Mouse (Mus musculus) thymus, adult 2 months (tissue): ENCODE measurements around the gene Esrp2. TPM values are rescaled to one million over a fixed set of nuclear protein-coding genes. Genes with fewer than 3 reads are reported as not detected.
A peak's percentile ranks its signal among the peaks of the same experiment; 100 is the strongest.

Experiments
- DNase-seq: peaks from one replicate; pipeline ENCODE4 v3.0.0; 2021
- H3K27ac ChIP-seq: fragments of 200-500 bp; 2 replicates; pipeline ENCODE4 v1.5.1; 2012; ENCODE audit warnings: low read length, control low read depth; ENCODE audit not compliant: control insufficient read depth, insufficient read depth
- H3K27me3 ChIP-seq: fragments of 200-500 bp; 2 replicates; pipeline ENCODE4 v1.6.1; 2012; ENCODE audit warnings: mild to moderate bottlenecking, low read length, moderate library complexity, mixed read lengths; ENCODE audit not compliant: control insufficient read depth, insufficient read depth
- H3K36me3 ChIP-seq: fragments of 200-500 bp; 2 replicates; pipeline ENCODE4 v1.6.1; 2012; ENCODE audit warnings: mild to moderate bottlenecking, low read length, moderate library complexity; ENCODE audit not compliant: control insufficient read depth, insufficient read depth
- H3K4me1 ChIP-seq: fragments of 200-500 bp; replicated peaks from 2 replicates; pipeline ENCODE4 v1.6.1; 2012; ENCODE audit warnings: low read length; ENCODE audit not compliant: control insufficient read depth, insufficient read depth
- H3K4me3 ChIP-seq: fragments of 200-500 bp; 2 replicates; pipeline ENCODE4 v1.5.1; 2012; ENCODE audit warnings: mild to moderate bottlenecking, low read length, control low read depth, moderate library complexity; ENCODE audit not compliant: control insufficient read depth, insufficient read depth
- CTCF ChIP-seq: fragments of 200-500 bp; IDR thresholded peaks from 2 replicates; pipeline ENCODE4 v1.5.1; 2012; ENCODE audit warnings: mild to moderate bottlenecking, control low read depth, low read length, moderate library complexity, borderline replicate concordance; ENCODE audit not compliant: control insufficient read depth, poor library complexity, insufficient read depth; ENCODE audit errors: extremely low read depth
- POLR2A ChIP-seq: fragments of 200-500 bp; IDR thresholded peaks from 2 replicates; pipeline ENCODE4 v1.6.1; 2012; ENCODE audit warnings: mild to moderate bottlenecking, low read length, control low read depth, moderate library complexity; ENCODE audit not compliant: control insufficient read depth, poor library complexity, insufficient read depth; ENCODE audit errors: extremely low read depth
- whole genome bisulfite sequencing: fragments of 180-500 bp; shearing (Covaris S2); methylation state at CpG from one replicate; pipeline ENCODE4 v1.1.7; 2018; 5-methylcytosine and 5-hydroxymethylcytosine counted together
- polyA plus RNA-seq: library from polyadenylated mRNA; depleted of rRNA; stranded (reverse); fragments of >200 nt; gene quantifications from 2 replicates; pipeline ENCODE4 v1.2.3, GENCODE M21; 2012; rRNA removed

Gene Esrp2
- polyA plus RNA-seq, 1 experiment: 29.9 TPM

DNA sequence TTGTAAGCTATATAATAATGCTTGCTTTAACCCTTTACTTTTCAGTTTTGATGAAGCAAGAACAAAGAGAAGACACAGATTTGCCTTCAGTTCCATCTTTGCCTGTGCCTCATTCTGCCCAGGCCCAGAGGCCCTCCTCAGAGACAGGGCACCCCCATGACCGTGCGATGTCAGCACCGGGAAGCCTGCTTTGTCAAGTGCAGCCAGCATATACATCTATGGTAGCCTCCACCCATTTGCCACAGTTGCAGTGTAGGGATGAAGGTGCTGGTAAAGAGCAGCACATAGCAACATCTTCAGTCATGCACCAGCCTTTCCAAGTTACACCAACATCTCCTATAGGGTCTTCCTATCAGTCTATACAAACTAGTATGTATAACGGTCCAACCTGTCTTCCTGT, 28.7 kb downstream of the Esrp2 start:
- 91% methylated on average over 4 of the region's 4 CpGs for WGBS
- Histone ChIP-seq H3K27me3 (no peaks in the 10 kb centered on the region), H3K4me1 (peaks cover 25% of the 10 kb centered on the region), H3K4me3 (no peak overlapping the region), H3K27ac (peak overlapping the region; percentile 93), H3K36me3 (peaks cover 62% of the 10 kb centered on the region)
- DNase-seq: no peak
- TF ChIP-seq POLR2A (no peak), CTCF (no peak)

GRCm38 (mm10) chr8:106106193-106106592, 30.6 kb downstream of the Esrp2 start:
- no peaks in the 10 kb centered on the region for H3K27me3 ChIP-seq
- peaks cover 24% of the 10 kb centered on the region for H3K4me1 ChIP-seq
- H3K27ac ChIP-seq: peak overlapping the region; percentile 36; the same call in 1 of the 2 replicates
- H3K4me3 ChIP-seq: no peak overlapping the region
- peaks cover 74% of the 10 kb centered on the region for H3K36me3 ChIP-seq
- DNase-seq: no peak
- 13% methylated on average over 1 of the region's 1 CpGs for WGBS
- no peak for TF ChIP-seq POLR2A
- no peak for TF ChIP-seq CTCF

DNA sequence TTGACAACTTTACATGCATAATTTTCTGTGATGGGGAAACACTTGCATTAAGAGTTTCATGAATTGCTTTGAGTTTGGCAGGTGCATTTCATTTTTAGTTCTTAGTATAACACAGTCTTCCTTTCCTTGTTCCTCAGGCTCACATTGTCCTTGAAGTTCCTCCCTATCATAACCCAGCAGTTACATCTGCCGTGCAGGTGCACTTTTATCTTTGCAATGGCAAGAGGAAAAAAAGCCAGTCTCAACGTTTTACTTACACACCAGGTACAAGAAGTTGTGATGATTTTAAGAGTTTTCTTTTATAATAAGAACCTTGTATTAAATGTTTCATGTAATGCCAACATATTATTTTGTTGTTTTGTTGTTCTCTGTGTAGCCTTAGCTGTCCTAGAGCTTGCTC, 32.9 kb downstream of the Esrp2 start:
- TF ChIP-seq CTCF (no peak), POLR2A (no peak)
- H3K36me3 ChIP-seq: peaks cover 76% of the 10 kb centered on the region
- H3K4me1 ChIP-seq: peaks cover 22% of the 10 kb centered on the region
- DNase-seq: peak; percentile 63
- H3K4me3 ChIP-seq: no peak overlapping the region
- WGBS: 5% methylated on average over 2 of the region's 2 CpGs
- no peaks in the 10 kb centered on the region for H3K27me3 ChIP-seq
- H3K27ac ChIP-seq: peak overlapping the region; percentile 97

GRCm38 (mm10) chr8:106102321-106102720, 34.5 kb downstream of the Esrp2 start:
- Histone ChIP-seq H3K27ac (peak overlapping the region; percentile 83), H3K27me3 (no peaks in the 10 kb centered on the region), H3K4me3 (no peak overlapping the region), H3K36me3 (peaks cover 71% of the 10 kb centered on the region), H3K4me1 (peaks cover 11% of the 10 kb centered on the region)
- peak; percentile 41 for DNase-seq
- TF ChIP-seq CTCF: no peak
- TF ChIP-seq POLR2A: no peak
- 57% methylated on average over 4 of the region's 4 CpGs for WGBS

Other genes starting within 250 kb of the Esrp2 start
- gene Nrn1l, start 243.4 kb downstream of the Esrp2 start, polyA plus RNA-seq: 5.0 and 5.3 TPM in 2 replicates
- 51.2 and 56.5 TPM in 2 replicates for gene Pskh1, start 236.5 kb downstream of the Esrp2 start, polyA plus RNA-seq
- 6.9 and 8.4 TPM in 2 replicates for gene Ctrl, start 203.1 kb downstream of the Esrp2 start, polyA plus RNA-seq
- gene Psmb10, start 198.5 kb downstream of the Esrp2 start, polyA plus RNA-seq: 375 and 484 TPM in 2 replicates
- 5.3 and 6.0 TPM in 2 replicates for gene Lcat, start 193.6 kb downstream of the Esrp2 start, polyA plus RNA-seq
- gene Slc12a4, start 170.9 kb downstream of the Esrp2 start, polyA plus RNA-seq: 69.3 TPM in 2 replicates
- 0.09 TPM in 1 of 2 replicates, not detected in the other for gene Dpep3, start 157.5 kb downstream of the Esrp2 start, polyA plus RNA-seq
- 19.8 and 22.3 TPM in 2 replicates for gene Dus2, start 145.6 kb downstream of the Esrp2 start, polyA plus RNA-seq
- gene Dpep2nb, start 131.0 kb downstream of the Esrp2 start, polyA plus RNA-seq: not detected in 2 replicates
- gene Ddx28, start 125.1 kb downstream of the Esrp2 start, polyA plus RNA-seq: 16.7 and 20.3 TPM in 2 replicates
- gene Nfatc3, start 78.1 kb downstream of the Esrp2 start, polyA plus RNA-seq: 161 and 186 TPM in 2 replicates
- 17.4 and 18.2 TPM in 2 replicates for gene Pla2g15, start 13.4 kb upstream of the Esrp2 start, polyA plus RNA-seq
- gene Slc7a6, start 31.9 kb upstream of the Esrp2 start, polyA plus RNA-seq: 96.3 and 103 TPM in 2 replicates
- gene Slc7a6os, start 74.0 kb upstream of the Esrp2 start, polyA plus RNA-seq: 44.9 and 45.5 TPM in 2 replicates
- 34.0 and 36.7 TPM in 2 replicates for gene Prmt7, start 74.0 kb upstream of the Esrp2 start, polyA plus RNA-seq
- 3.6 and 3.8 TPM in 2 replicates for gene Smpd3, start 201.0 kb upstream of the Esrp2 start, polyA plus RNA-seq